Mouse (Mus musculus) hematopoietic stem cell, adult 5-6 weeks (primary cell): ENCODE measurements around the gene Cd101. TPM values are rescaled to one million over a fixed set of nuclear protein-coding genes. Genes with fewer than 3 reads are reported as not detected.

ENCODE experiments used
- ATAC-seq, 2 experiments: fragments of 125-278 bp in 1 of 2; replicated peaks in 1 of 2; 2 replicates each; pipeline ENCODE4 v1.8.0; 2016 to 2017; ENCODE audit warnings: inconsistent platforms in 2 of 2, mild to moderate bottlenecking in 2 of 2, moderate number of reproducible peaks in 2 of 2, low read depth in 1 of 2, moderate TSS enrichment in 1 of 2; ENCODE audit not compliant: low FRiP score in 2 of 2, poor library complexity in 2 of 2, severe bottlenecking in 2 of 2, insufficient read depth in 1 of 2, low TSS enrichment in 1 of 2
- total RNA-seq: library from RNA; stranded (forward); fragments of 172-1452, 232-1000 nt; gene quantifications from 2 replicates; pipeline ENCODE4 v1.2.3, GENCODE M21; 2017

The Cd101 gene
- total RNA-seq, 1 experiment from 2014 or later = 0.79 TPM

DNA sequence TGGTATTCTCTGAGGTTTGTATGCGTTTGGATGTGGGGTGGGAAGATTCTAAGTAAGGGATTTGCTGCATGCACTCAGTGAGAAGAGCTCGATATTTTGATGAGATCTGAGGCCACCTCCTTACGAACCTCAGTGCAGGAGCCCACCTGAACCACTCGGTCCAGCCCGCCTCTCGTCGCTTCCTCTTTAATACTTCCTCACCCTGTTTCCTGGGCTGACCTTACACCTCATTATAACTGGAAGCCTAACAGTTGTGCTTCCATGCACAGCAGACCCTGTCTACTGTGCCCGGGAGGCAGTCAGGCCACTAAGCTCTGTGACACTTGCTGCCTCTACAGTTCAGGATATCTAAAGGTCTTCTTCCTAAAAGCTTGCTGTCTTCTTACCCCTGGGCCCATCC, 50.1 kb downstream of the Cd101 start:
- peak in 1 of 2 experiments; percentile 63; a peak in 2 of 4 replicates for ATAC-seq

DNA sequence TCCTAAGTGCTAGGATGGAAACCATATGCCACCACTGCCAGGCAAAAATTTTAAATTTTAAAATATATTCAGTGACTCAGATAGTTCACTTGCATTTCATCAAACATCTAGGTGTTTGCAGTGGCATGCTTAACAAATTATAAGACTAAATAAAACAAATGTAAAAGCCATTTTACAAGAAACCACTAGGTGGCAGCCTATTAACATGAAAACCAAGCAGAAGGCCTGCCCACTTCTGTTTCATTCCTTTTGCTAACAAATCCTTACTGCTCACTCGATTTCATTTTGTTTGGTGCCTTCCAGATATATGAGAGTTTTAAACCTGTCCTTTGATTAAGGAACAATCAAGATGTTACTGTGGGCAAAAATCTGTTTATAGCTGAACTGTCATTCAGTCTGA, 55.5 kb downstream of the Cd101 start:
- ATAC-seq = no peak

DNA sequence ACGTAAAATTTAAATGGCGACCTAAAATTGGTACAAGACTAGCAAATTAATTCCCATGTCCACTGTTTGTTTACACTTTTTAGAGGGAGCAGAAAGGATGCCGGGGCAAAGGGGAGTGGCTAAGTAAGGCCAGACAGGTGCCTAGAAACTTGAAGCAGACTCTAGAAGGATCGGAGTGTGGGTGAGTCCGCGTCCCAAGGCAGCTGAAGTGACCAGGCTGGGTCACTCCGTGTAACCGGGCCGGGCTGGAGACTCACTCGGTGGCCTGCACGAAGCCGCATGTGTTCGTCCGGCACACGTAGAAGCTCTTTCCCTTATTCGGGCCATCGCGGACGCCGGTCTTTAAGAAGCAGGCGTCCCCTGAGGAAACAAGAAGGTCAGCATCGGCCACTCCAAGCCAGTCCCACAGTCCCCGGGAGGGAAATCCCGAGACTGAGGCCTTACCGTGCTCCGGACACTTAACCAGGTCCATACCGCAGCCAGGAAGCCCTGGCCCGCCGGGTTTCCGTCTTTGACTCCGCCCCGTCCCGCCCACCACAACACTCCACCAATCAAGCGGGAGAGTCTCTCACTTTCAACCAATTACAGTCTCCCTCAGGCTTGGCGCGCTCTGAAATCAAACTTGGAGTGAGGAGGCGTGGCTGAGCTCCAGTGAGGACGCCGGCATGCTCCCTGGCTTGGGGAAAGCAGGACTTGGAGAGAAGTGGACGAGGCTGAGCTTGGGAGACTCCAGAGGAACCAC, 60.0 kb downstream of the Cd101 start, which contains the start of gene Ttf2:
TSS of gene Ttf2 (minus strand) at position 488 of the 742 bp plus-strand sequence.
- ATAC-seq = peak; percentile 98 to 99

GRCm38 (mm10) chr3:100963849-100964542, 65.4 kb downstream of the Cd101 start:
- no peak for ATAC-seq

- ATAC-seq = no peak
These were observed 67.9 kb downstream of the Cd101 start for GRCm38 (mm10) chr3:100961501-100961900.

GRCm38 (mm10) chr3:100961007-100961406, 68.3 kb downstream of the Cd101 start:
- peak in 1 of 2 experiments; percentile 13; a peak in 1 of 4 replicates for ATAC-seq

GRCm38 (mm10) chr3:100954616-100955015, 74.7 kb downstream of the Cd101 start:
- no peak for ATAC-seq

GRCm38 (mm10) chr3:100951531-100951930, 77.8 kb downstream of the Cd101 start:
- no peak for ATAC-seq

DNA sequence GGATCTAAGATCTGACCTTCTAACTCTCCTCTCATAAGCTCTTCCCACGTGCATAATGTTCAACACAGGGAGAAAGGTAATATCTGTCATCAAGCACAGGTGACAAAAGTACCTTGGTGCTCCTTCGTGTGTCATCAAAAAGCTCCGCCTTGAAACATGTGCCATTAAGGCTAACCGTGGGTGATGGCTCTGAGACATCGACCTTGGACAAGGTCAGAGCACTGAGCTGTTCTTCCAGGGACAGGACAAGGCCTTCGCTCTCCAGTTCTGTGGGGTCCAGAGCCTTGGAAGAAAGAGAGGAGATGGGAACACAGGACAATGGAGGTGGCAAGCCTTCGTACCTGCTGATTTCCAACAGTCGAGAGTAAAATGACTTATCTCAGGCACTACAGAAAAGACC, 82.1 kb downstream of the Cd101 start:
- ATAC-seq = no peak

Other genes starting within 250 kb of the Cd101 start
- not detected in 2 replicates for gene Vtcn1, start 204.1 kb downstream of the Cd101 start, total RNA-seq
- gene Trim45, start 107.4 kb downstream of the Cd101 start, total RNA-seq = 7.8 and 9.6 TPM in 2 replicates
- 24.2 and 24.5 TPM in 2 replicates for gene Ttf2, start 59.9 kb downstream of the Cd101 start, total RNA-seq
- gene Ptgfrn, start 80.7 kb upstream of the Cd101 start, total RNA-seq = 0.10 and 0.25 TPM in 2 replicates